Mouse (Mus musculus) midbrain, embryonic 13.5 days (tissue): ENCODE data around the gene Armc2. TPM values are rescaled to one million over a fixed set of nuclear protein-coding genes. Genes with fewer than 3 reads are reported as not detected.

ENCODE experiments used
- ATAC-seq: fragments of 200-750 bp; cut with Nextera tagmentation; 2 replicates; pipeline ENCODE4 v1.8.0; 2017; ENCODE audit warnings: mild to moderate bottlenecking, moderate TSS enrichment, moderate library complexity
- H3K27ac ChIP-seq: fragments of 300-500 bp; sonication (generic); 2 replicates; pipeline ENCODE4 v1.5.1; 2015; ENCODE audit warnings: inconsistent platforms, mild to moderate bottlenecking, moderate library complexity
- H3K27me3 ChIP-seq: fragments of 300-500 bp; sonication (generic); 2 replicates; pipeline ENCODE4 v1.6.1; 2015; ENCODE audit warnings: mild to moderate bottlenecking, inconsistent platforms
- H3K36me3 ChIP-seq: fragments of 300-500 bp; sonication (generic); 2 replicates; pipeline ENCODE4 v1.6.1; 2015; ENCODE audit warnings: mild to moderate bottlenecking, inconsistent platforms
- H3K4me1 ChIP-seq: fragments of 300-500 bp; sonication (generic); replicated peaks from 2 replicates; pipeline ENCODE4 v1.6.1; 2015; ENCODE audit warnings: inconsistent platforms
- H3K4me2 ChIP-seq: fragments of 300-500 bp; sonication (generic); replicated peaks from 2 replicates; pipeline ENCODE4 v1.6.1; 2015; ENCODE audit warnings: moderate library complexity, mild to moderate bottlenecking, inconsistent platforms
- H3K4me3 ChIP-seq: fragments of 300-500 bp; sonication (generic); replicated peaks from 2 replicates; pipeline ENCODE4 v1.5.1; 2015; ENCODE audit warnings: mild to moderate bottlenecking, inconsistent platforms
- H3K9ac ChIP-seq: fragments of 300-500 bp; sonication (generic); replicated peaks from 2 replicates; pipeline ENCODE4 v1.6.1; 2015; ENCODE audit warnings: mild to moderate bottlenecking, inconsistent platforms
- H3K9me3 ChIP-seq: fragments of 300-500 bp; sonication (generic); 2 replicates; pipeline ENCODE4 v1.6.1; 2016; ENCODE audit warnings: mild to moderate bottlenecking, inconsistent platforms
- whole genome bisulfite sequencing: fragments of 180-500 bp; shearing (Covaris S2); methylation state at CpG from one replicate; pipeline ENCODE4 v1.1.7; 2015; 5-methylcytosine and 5-hydroxymethylcytosine counted together
- polyA plus RNA-seq: library from polyadenylated mRNA; unstranded; fragments of >200 nt; fragmentation: Nextera tagmentation; extraction: Ambion mirVana; gene quantifications from 2 replicates; pipeline ENCODE4 v1.2.1, GENCODE M21; 2015

Gene Armc2
- 5.5 and 6.8 TPM in 2 replicates for polyA plus RNA-seq

DNA sequence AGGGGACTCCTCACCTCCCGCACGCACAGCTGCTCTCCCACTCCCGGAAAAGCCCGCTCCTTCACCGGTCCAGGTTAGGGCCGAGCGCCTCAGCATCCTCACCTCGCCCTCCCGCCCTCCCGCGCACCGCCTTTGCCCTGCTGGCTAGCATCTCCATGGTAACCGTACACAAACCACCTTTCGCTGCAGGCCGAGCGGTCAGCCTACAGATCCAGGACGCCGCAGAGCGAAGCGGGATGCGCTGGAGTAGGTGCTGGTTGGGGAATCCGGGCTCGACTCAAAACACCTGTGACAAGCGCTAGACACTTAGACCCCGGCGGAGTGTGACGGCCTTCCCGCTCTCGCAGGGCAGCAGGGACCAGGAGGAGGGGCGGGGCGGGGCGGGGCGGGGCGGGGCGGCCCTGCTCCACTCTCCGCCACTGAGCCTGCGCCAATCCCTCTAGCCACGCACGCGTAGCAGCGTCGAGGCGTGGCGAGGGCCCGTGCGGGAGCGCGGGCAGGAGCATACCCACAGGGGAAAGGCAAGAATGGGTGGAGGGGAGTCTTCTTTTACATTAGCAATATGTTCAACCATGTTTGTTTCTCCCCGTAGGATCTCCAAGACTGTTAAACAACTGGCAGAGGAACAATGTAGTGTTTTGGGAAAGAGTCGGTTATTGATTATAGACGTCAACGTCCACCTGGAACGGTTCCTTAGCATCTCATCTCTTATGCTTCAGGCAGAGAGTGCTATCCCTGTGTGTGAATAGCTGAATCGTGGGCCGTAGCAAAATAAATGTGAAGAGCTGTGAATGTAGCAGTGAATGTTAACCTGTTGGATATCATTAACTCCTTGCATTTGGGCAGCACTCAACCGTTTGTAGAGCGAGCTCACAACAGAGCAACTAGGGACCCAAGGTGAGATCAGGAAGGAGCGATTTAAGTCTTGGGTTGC, at the start of gene Armc2:
Armc2 (minus strand) TSS at position 427 of the 934 bp plus-strand sequence.
- WGBS: 2% methylated on average over 49 of the region's 58 CpGs
- peak; percentile 99 for ATAC-seq
- Histone ChIP-seq H3K4me1 (peaks cover 3% of the 10 kb centered on the region; the same call in 1 of the 2 replicates), H3K27ac (0 out of 2 replicates have a peak within 1 kb of the TSS, but pooled peaks have one; percentile 40), H3K4me2 (peak within 1 kb of the TSS; percentile 74), H3K36me3 (no peaks in the 10 kb centered on the region), H3K27me3 (peaks cover 7% of the 10 kb centered on the region; the same call in 1 of the 2 replicates), H3K9ac (peak within 1 kb of the TSS; percentile 72), H3K4me3 (peak within 1 kb of the TSS; percentile 65), H3K9me3 (no peaks in the 10 kb centered on the region)

- Histone ChIP-seq H3K9ac (no peak overlapping the region), H3K9me3 (no peaks in the 10 kb centered on the region), H3K36me3 (no peaks in the 10 kb centered on the region), H3K4me2 (no peak overlapping the region), H3K27ac (no peak overlapping the region), H3K4me3 (no peak overlapping the region), H3K27me3 (0 out of 2 replicates have a peak, but pooled peaks cover 4% of the 10 kb centered on the region), H3K4me1 (no peaks in the 10 kb centered on the region)
- ATAC-seq: no peak
- 47% methylated on average over 5 of the region's 5 CpGs for WGBS
Measured at GRCm38 (mm10) chr10:42064446-42064845, 46.2 kb upstream of the Armc2 start.

- WGBS: 98% methylated on average over 8 of the region's 8 CpGs
- H3K36me3 ChIP-seq: no peaks in the 10 kb centered on the region
- H3K9ac ChIP-seq: no peak overlapping the region
- no peaks in the 10 kb centered on the region for H3K9me3 ChIP-seq
- no peak overlapping the region for H3K4me3 ChIP-seq
- H3K4me1 ChIP-seq: no peaks in the 10 kb centered on the region
- H3K4me2 ChIP-seq: no peak overlapping the region
- ATAC-seq: no peak
- no peak overlapping the region for H3K27ac ChIP-seq
- H3K27me3 ChIP-seq: no peaks in the 10 kb centered on the region
Measured at GRCm38 (mm10) chr10:42059522-42059921, 41.3 kb upstream of the Armc2 start.

GRCm38 (mm10) chr10:42057746-42058145, 39.5 kb upstream of the Armc2 start:
- WGBS: 81% methylated on average over 12 of the region's 12 CpGs
- Histone ChIP-seq H3K9me3 (no peaks in the 10 kb centered on the region), H3K4me2 (no peak overlapping the region), H3K36me3 (no peaks in the 10 kb centered on the region), H3K27ac (no peak overlapping the region), H3K4me1 (no peaks in the 10 kb centered on the region), H3K4me3 (no peak overlapping the region), H3K27me3 (no peaks in the 10 kb centered on the region), H3K9ac (no peak overlapping the region)
- ATAC-seq: no peak

DNA sequence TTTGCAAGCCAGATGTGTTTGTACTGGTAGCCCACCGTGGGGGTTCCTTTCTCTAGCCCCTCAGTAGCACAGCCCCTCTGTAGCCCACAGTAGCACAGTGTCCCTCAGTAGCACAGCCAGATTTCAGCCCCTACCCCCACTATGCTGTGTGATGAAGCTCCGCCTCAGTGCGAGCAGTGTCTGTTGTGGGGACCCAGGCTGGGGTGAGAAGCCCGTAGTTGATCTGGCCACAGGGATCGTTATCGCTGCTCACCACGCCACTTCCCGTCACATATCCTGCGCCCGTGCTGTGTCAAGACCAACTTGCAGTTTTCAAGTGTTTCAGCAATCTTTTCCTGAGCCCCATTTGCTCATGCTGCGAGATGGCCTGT, 39.0 kb upstream of the Armc2 start:
- no peaks in the 10 kb centered on the region for H3K9me3 ChIP-seq
- H3K27ac ChIP-seq: no peak overlapping the region
- H3K27me3 ChIP-seq: no peaks in the 10 kb centered on the region
- no peak overlapping the region for H3K4me2 ChIP-seq
- ATAC-seq: no peak
- no peaks in the 10 kb centered on the region for H3K36me3 ChIP-seq
- H3K9ac ChIP-seq: no peak overlapping the region
- 68% methylated on average over 11 of the region's 11 CpGs for WGBS
- no peaks in the 10 kb centered on the region for H3K4me1 ChIP-seq
- no peak overlapping the region for H3K4me3 ChIP-seq

DNA sequence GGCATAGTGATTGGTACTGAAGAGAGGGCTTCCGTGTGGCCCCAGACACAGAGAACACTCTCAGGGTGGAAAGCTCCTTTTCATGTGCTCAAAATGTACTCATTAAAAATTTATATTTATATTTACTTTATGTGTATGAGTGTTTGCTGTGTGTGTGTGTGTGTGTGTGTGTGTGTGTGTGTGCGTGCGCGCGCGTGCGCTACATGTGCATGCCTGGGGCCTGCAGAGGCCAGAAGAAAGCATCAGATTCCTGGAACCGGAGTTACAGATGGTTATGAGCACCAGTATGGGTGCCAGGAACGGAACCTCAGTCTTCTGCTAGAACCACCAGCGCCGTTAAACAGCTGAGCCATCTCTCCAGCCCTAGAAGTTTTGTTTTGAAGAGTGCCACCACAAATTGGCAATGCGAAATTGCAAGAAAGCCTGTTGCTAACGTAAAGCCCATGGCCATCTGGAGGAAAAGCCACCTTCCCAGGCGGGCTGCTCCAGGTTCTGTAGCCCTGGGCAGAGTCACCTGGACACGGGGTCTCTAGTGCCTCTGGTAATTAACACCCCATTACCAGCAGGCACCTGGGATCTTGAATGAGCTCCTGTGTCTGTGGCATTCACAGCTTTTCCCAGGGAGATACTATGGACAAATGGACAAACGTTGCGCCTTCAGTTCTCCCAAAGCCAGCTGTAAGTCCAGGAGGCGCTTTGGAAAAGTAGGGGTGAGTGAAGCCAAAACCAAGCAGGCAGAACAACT, 38.4 kb upstream of the Armc2 start:
- H3K9ac ChIP-seq: no peak overlapping the region
- H3K9me3 ChIP-seq: no peaks in the 10 kb centered on the region
- no peaks in the 10 kb centered on the region for H3K36me3 ChIP-seq
- 90% methylated on average over 18 of the region's 18 CpGs for WGBS
- H3K4me2 ChIP-seq: no peak overlapping the region
- no peaks in the 10 kb centered on the region for H3K4me1 ChIP-seq
- H3K27ac ChIP-seq: no peak overlapping the region
- H3K4me3 ChIP-seq: no peak overlapping the region
- no peak for ATAC-seq
- H3K27me3 ChIP-seq: no peaks in the 10 kb centered on the region

DNA sequence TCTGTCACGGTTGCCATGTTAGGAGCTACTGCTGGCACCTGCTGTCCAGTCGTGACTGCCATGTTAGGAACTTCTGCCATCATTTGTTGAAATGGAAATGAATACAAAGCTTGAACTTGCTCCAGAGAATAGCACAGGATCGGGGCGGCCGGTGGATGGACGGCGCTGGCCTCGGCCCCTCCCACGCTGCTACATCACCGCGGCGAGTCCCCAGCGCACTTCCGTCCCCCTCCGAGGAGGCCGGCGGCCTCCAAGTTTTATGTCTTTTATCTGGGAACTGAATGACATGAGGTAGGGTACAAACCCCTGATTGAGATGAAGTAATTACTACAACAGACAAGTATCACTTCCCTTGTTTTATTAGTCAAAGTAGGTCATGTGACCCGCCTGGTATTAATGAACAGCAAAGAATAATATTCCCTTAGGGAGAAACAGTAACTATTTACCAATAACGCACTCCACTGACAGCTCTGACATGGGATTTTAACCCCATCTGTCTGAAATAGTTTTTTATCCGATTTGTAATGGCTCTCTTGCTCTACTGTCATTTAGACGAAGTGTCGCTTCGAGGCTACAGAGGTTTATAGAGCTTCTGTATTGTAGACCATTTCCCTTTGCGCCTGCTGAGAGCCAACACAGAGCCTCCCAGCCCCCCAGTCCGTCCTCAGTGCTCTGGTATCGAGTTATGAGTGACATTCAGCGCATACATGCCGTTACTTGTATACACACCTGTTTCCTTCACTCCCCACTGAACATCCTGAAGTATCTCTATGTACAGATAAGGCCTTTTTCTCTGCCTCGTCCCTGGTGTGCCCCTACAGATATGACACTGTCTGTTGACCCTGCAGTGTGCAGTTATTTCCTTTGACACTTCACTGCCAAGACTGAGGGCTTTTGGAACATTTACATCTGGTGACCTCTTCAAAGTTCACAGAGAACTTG, 37.3 kb upstream of the Armc2 start:
- H3K27ac ChIP-seq: no peak overlapping the region
- H3K36me3 ChIP-seq: no peaks in the 10 kb centered on the region
- H3K9me3 ChIP-seq: no peaks in the 10 kb centered on the region
- no peak overlapping the region for H3K4me3 ChIP-seq
- 0 out of 2 replicates have a peak, but pooled peaks have one; percentile 11 for ATAC-seq
- no peak overlapping the region for H3K9ac ChIP-seq
- 66% methylated on average over 28 of the region's 29 CpGs for WGBS
- no peaks in the 10 kb centered on the region for H3K4me1 ChIP-seq
- H3K4me2 ChIP-seq: peak overlapping the region; percentile 34
- no peaks in the 10 kb centered on the region for H3K27me3 ChIP-seq

GRCm38 (mm10) chr10:42051069-42051468, 32.8 kb upstream of the Armc2 start:
- Histone ChIP-seq H3K9me3 (peaks cover 2% of the 10 kb centered on the region; the same call in 1 of the 2 replicates), H3K27me3 (no peaks in the 10 kb centered on the region), H3K4me3 (no peak overlapping the region), H3K27ac (no peak overlapping the region), H3K9ac (no peak overlapping the region), H3K4me2 (no peak overlapping the region), H3K36me3 (no peaks in the 10 kb centered on the region), H3K4me1 (no peaks in the 10 kb centered on the region)
- 90% methylated on average over 6 of the region's 6 CpGs for WGBS
- ATAC-seq: no peak

DNA sequence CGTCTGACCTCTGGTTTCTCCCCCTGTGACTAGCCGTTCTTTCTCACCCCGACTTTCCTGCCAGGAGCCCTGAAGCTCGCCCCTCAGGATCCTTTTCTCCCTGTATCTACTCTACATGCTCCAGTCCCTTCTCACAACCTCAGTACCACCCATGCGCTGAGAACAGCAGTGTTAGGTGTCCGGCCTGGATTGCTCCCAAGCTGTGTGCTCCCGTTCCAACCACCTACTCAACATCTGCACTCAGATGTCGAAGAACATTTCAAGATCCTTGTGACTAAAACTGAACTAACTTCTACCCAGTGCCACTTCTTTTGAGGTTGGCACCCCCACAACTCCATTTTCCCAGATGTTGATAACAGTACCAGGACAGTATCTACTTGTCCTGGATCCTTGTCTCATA, 30.4 kb upstream of the Armc2 start:
- Histone ChIP-seq H3K4me2 (no peak overlapping the region), H3K9me3 (peaks cover 2% of the 10 kb centered on the region; the same call in 1 of the 2 replicates), H3K27me3 (no peaks in the 10 kb centered on the region), H3K4me3 (no peak overlapping the region), H3K36me3 (no peaks in the 10 kb centered on the region), H3K9ac (no peak overlapping the region), H3K4me1 (no peaks in the 10 kb centered on the region), H3K27ac (no peak overlapping the region)
- 86% methylated on average over 8 of the region's 8 CpGs for WGBS
- no peak for ATAC-seq

- Histone ChIP-seq H3K4me1 (no peaks in the 10 kb centered on the region), H3K4me3 (no peak overlapping the region), H3K9me3 (peaks cover 2% of the 10 kb centered on the region; the same call in 1 of the 2 replicates), H3K36me3 (no peaks in the 10 kb centered on the region), H3K4me2 (no peak overlapping the region), H3K9ac (no peak overlapping the region), H3K27me3 (no peaks in the 10 kb centered on the region), H3K27ac (no peak overlapping the region)
- no peak for ATAC-seq
- WGBS: 82% methylated on average over 10 of the region's 10 CpGs
Measured at GRCm38 (mm10) chr10:42044574-42044973, 26.3 kb upstream of the Armc2 start.

GRCm38 (mm10) chr10:42043307-42043706, 25.1 kb upstream of the Armc2 start:
- H3K4me3 ChIP-seq: no peak overlapping the region
- no peak overlapping the region for H3K27ac ChIP-seq
- H3K9me3 ChIP-seq: peaks cover 2% of the 10 kb centered on the region; the same call in 1 of the 2 replicates
- H3K27me3 ChIP-seq: no peaks in the 10 kb centered on the region
- ATAC-seq: no peak
- H3K9ac ChIP-seq: no peak overlapping the region
- no peak overlapping the region for H3K4me2 ChIP-seq
- no peaks in the 10 kb centered on the region for H3K36me3 ChIP-seq
- 92% methylated on average over 3 of the region's 3 CpGs for WGBS
- H3K4me1 ChIP-seq: no peaks in the 10 kb centered on the region
